In genomic region chr17:28910139-28910538, GRCm38 (mm10) we compare ENCODE assay signal across 11 mouse cellular contexts. TPM values are rescaled to one million over a fixed set of nuclear protein-coding genes. Genes with fewer than 3 reads are reported as not detected.
DNase-seq lines count a peak whose midpoint lies in the region; ATAC-seq lines count a peak whose summit lies in the region.
"Had no signal": no experiment of that assay in that cellular context is flagged by ENCODE, and none has a peak within 500 bp of the region (broad histone marks: within the 10 kb centered on the region; RNA-seq: fewer than 3 reads in every experiment).

No protein-coding gene starts in this region.

- H3K9me3 ChIP-seq in liver, embryonic 11.5 days (ENCODE audit: control insufficient read depth, low read length): no peaks in the 10 kb centered on the region
- H3K9me3 ChIP-seq in embryonic facial prominence, embryonic 11.5 days (replicated peaks; ENCODE audit: control insufficient read depth, low read length): no peaks in the 10 kb centered on the region
- H3K9me3 ChIP-seq in liver, embryonic 13.5 days (replicated peaks): no peaks in the 10 kb centered on the region

- no peak overlapping the region for H3K27ac ChIP-seq in liver, embryonic 11.5 days (ENCODE audit: low read depth, low read length)
- H3K27ac ChIP-seq in embryonic facial prominence, embryonic 11.5 days (replicated peaks; ENCODE audit: low read depth, low read length): no peak overlapping the region
- no peak overlapping the region for H3K27ac ChIP-seq in liver, embryonic 13.5 days
- H3K27ac ChIP-seq: macrophage had no signal

- WGBS in liver, embryonic 11.5 days: 32% methylated on average over 7 of the region's 7 CpGs
- 16% methylated on average over 7 of the region's 7 CpGs for WGBS in embryonic facial prominence, embryonic 11.5 days
- 36% methylated on average over 7 of the region's 7 CpGs for WGBS in liver, embryonic 13.5 days (ENCODE audit: insufficient replicate concordance)

- DNase-seq in liver: peak; percentile 24
- no peak for DNase-seq in liver, embryonic 11.5 days (ENCODE audit: low spot score)
- peak; percentile 37 for DNase-seq in embryonic facial prominence, embryonic 11.5 days (ENCODE audit: low spot score)
- peak; percentile 35 for DNase-seq in kidney, adult 18-20 months
- no peak for DNase-seq in liver, embryonic 13.5 days
- no peak for DNase-seq in adrenal gland, adult (ENCODE audit: inconsistent age in 2 of 2, low spot score in 1 of 2)
- DNase-seq in T-cell, adult 2 months (ENCODE audit: low spot score): no peak
- DNase-seq in frontal cortex, postnatal 25 days (ENCODE audit: low spot score in 2 of 2): no peak

- no peaks in the 10 kb centered on the region; the same call in none of the 2 replicates for H3K4me1 ChIP-seq in liver, embryonic 11.5 days (replicated peaks; ENCODE audit: control insufficient read depth, insufficient read depth, low read length)
- no peaks in the 10 kb centered on the region for H3K4me1 ChIP-seq in embryonic facial prominence, embryonic 11.5 days (ENCODE audit: control insufficient read depth, insufficient read depth, low read length)
- H3K4me1 ChIP-seq in liver, embryonic 13.5 days (replicated peaks): peaks cover 23% of the 10 kb centered on the region

- H3K27me3 ChIP-seq in liver, embryonic 11.5 days (replicated peaks; ENCODE audit: control insufficient read depth, insufficient read depth, low read length): no peaks in the 10 kb centered on the region
- H3K27me3 ChIP-seq in embryonic facial prominence, embryonic 11.5 days (ENCODE audit: control insufficient read depth, insufficient read depth, low read length): peaks cover 9% of the 10 kb centered on the region; the same call in 1 of the 2 replicates
- peaks cover 33% of the 10 kb centered on the region for H3K27me3 ChIP-seq in liver, embryonic 13.5 days
- H3K27me3 ChIP-seq: Patski had no signal

- H3K4me3 ChIP-seq in liver, embryonic 11.5 days (ENCODE audit: low read depth, low read length): no peak overlapping the region
- H3K4me3 ChIP-seq in embryonic facial prominence, embryonic 11.5 days (ENCODE audit: low read depth, low read length): no peak overlapping the region
- H3K4me3 ChIP-seq in liver, embryonic 13.5 days (replicated peaks): no peak overlapping the region

- no peaks in the 10 kb centered on the region for H3K36me3 ChIP-seq in liver, embryonic 11.5 days (ENCODE audit: control insufficient read depth, insufficient read depth, low read length)
- H3K36me3 ChIP-seq in embryonic facial prominence, embryonic 11.5 days (replicated peaks; ENCODE audit: control insufficient read depth, insufficient read depth, low read depth, low read length): no peaks in the 10 kb centered on the region
- no peaks in the 10 kb centered on the region for H3K36me3 ChIP-seq in liver, embryonic 13.5 days

- H3K4me2 ChIP-seq in liver, embryonic 11.5 days: no peak overlapping the region
- H3K4me2 ChIP-seq in embryonic facial prominence, embryonic 11.5 days (ENCODE audit: low read depth, low read length): no peak overlapping the region
- peak overlapping the region; percentile 52 for H3K4me2 ChIP-seq in liver, embryonic 13.5 days

- no peak for ATAC-seq in liver, embryonic 11.5 days (replicated peaks; ENCODE audit: low FRiP score)
- no peak for ATAC-seq in embryonic facial prominence, embryonic 11.5 days (replicated peaks; ENCODE audit: insufficient number of reproducible peaks, low FRiP score, low TSS enrichment, low read depth)
- ATAC-seq in liver, embryonic 13.5 days (ENCODE audit: low read depth): no peak; the same call in 1 of the 2 replicates
- ATAC-seq: Patski had no signal

- H3K9ac ChIP-seq in liver, embryonic 11.5 days (ENCODE audit: low read depth, low read length): no peak overlapping the region
- no peak overlapping the region for H3K9ac ChIP-seq in embryonic facial prominence, embryonic 11.5 days (replicated peaks; ENCODE audit: low read length)
- H3K9ac ChIP-seq in liver, embryonic 13.5 days: no peak overlapping the region

RNA-seq across cellular contexts. Expression of gene 4930539E08Rik, which starts 5.0 kb away (rescaled TPM):
- polyA plus RNA-seq in liver, embryonic 11.5 days (2014; fragmentation: Nextera tagmentation; extraction: Ambion mirVana): 0.08 and 0.48 TPM in 2 replicates
- 0.13 and 0.46 TPM in 2 replicates for polyA plus RNA-seq in embryonic facial prominence, embryonic 11.5 days (2014; fragmentation: Nextera tagmentation; extraction: Ambion mirVana)
- polyA plus RNA-seq in liver, embryonic 13.5 days (2015; fragmentation: Nextera tagmentation; extraction: Ambion mirVana): 0.08 and 0.15 TPM in 2 replicates

RNA-seq across cellular contexts. Expression of gene Pxt1, which starts 33.5 kb away (rescaled TPM):
- 0.30 and 0.92 TPM in 2 replicates for polyA plus RNA-seq in liver, embryonic 11.5 days (2014; fragmentation: Nextera tagmentation; extraction: Ambion mirVana)
- not detected in 2 replicates for polyA plus RNA-seq in embryonic facial prominence, embryonic 11.5 days (2014; fragmentation: Nextera tagmentation; extraction: Ambion mirVana)
- polyA plus RNA-seq in liver, embryonic 13.5 days (2015; fragmentation: Nextera tagmentation; extraction: Ambion mirVana): 0.45 and 0.46 TPM in 2 replicates
- polyA plus RNA-seq: macrophage; Patski; urinary bladder, adult 2 months had no signal

RNA-seq across cellular contexts. Expression of gene Kctd20, which starts 41.6 kb away (rescaled TPM):
- polyA plus RNA-seq in liver, embryonic 11.5 days (2014; fragmentation: Nextera tagmentation; extraction: Ambion mirVana): 75.2 and 89.2 TPM in 2 replicates
- 109 and 110 TPM in 2 replicates for polyA plus RNA-seq in embryonic facial prominence, embryonic 11.5 days (2014; fragmentation: Nextera tagmentation; extraction: Ambion mirVana)
- polyA plus RNA-seq in liver, embryonic 13.5 days (2015; fragmentation: Nextera tagmentation; extraction: Ambion mirVana): 65.8 and 78.6 TPM in 2 replicates

RNA-seq across cellular contexts. Expression of gene Pnpla1, which starts 51.9 kb away (rescaled TPM):
- 0.05 TPM in 1 of 2 replicates, not detected in the other for polyA plus RNA-seq in liver, embryonic 11.5 days (2014; fragmentation: Nextera tagmentation; extraction: Ambion mirVana)
- not detected in 2 replicates for polyA plus RNA-seq in embryonic facial prominence, embryonic 11.5 days (2014; fragmentation: Nextera tagmentation; extraction: Ambion mirVana)
- polyA plus RNA-seq in liver, embryonic 13.5 days (2015; fragmentation: Nextera tagmentation; extraction: Ambion mirVana): not detected in 2 replicates
- polyA plus RNA-seq: macrophage, Patski had no signal

Comparison
In these comparisons a context has a peak if more than half of its experiments do, and no peak if none do; other contexts are left out.
1. DNase-seq: peak in liver (single experiment), embryonic facial prominence, embryonic 11.5 days (single experiment) and kidney, adult 18-20 months (single experiment); none in liver, embryonic 11.5 days (single experiment), liver, embryonic 13.5 days (single experiment), adrenal gland, adult (0 of 2), T-cell, adult 2 months (single experiment) and frontal cortex, postnatal 25 days (0 of 2).